Mouse (Mus musculus) kidney, adult 2 months (tissue): ENCODE results near the gene Capn10. TPM values are rescaled to one million over a fixed set of nuclear protein-coding genes. Genes with fewer than 3 reads are reported as not detected.
A peak's percentile ranks its signal among the peaks of the same experiment; 100 is the strongest.
"Not testable (repeated sequence)": the region's sequence is repeated elsewhere in the genome, so short reads cannot be mapped to it uniquely, and the experiment has no call there.

ENCODE experiments used
- DNase-seq: peaks from one replicate; pipeline ENCODE4 v3.0.0; 2021
- H3K27ac ChIP-seq: fragments of 200-500 bp; 2 replicates; pipeline ENCODE4 v1.5.1; 2012; ENCODE audit warnings: low read depth, low read length, control low read depth, inconsistent platforms; ENCODE audit not compliant: insufficient read depth
- H3K27me3 ChIP-seq: fragments of 200-500 bp; replicated peaks from 2 replicates; pipeline ENCODE4 v1.6.1; 2012; ENCODE audit warnings: mild to moderate bottlenecking, moderate library complexity, low read length, inconsistent platforms; ENCODE audit not compliant: control insufficient read depth, insufficient read depth
- H3K36me3 ChIP-seq: fragments of 200-500 bp; 2 replicates; pipeline ENCODE4 v1.6.1; 2012; ENCODE audit warnings: mild to moderate bottlenecking, moderate library complexity, low read length, inconsistent platforms; ENCODE audit not compliant: control insufficient read depth, insufficient read depth
- H3K4me1 ChIP-seq: fragments of 200-500 bp; 2 replicates; pipeline ENCODE4 v1.6.1; 2011; ENCODE audit warnings: low read length; ENCODE audit not compliant: control insufficient read depth, insufficient read depth
- H3K4me3 ChIP-seq: fragments of 200-500 bp; 2 replicates; pipeline ENCODE4 v1.5.1; 2011; ENCODE audit warnings: mild to moderate bottlenecking, low read depth, low read length, control low read depth; ENCODE audit not compliant: insufficient read depth
- CTCF ChIP-seq: fragments of 200-500 bp; conservative IDR thresholded peaks from 2 replicates; pipeline ENCODE4 v1.5.1; 2011; ENCODE audit warnings: low read depth, mild to moderate bottlenecking, control low read depth, low read length, moderate library complexity, mixed read lengths; ENCODE audit not compliant: insufficient read depth, insufficient read length
- POLR2A ChIP-seq: fragments of 200-500 bp; IDR thresholded peaks from one replicate; pipeline ENCODE4 v1.6.1; 2011; ENCODE audit warnings: low read depth, low read length, control low read depth
- WGBS: fragments of 180-500 bp; shearing (Covaris S2); methylation state at CpG from one replicate; pipeline ENCODE4 v1.1.7; 2018; 5-methylcytosine and 5-hydroxymethylcytosine counted together
- polyA plus RNA-seq: library from polyadenylated mRNA; depleted of rRNA; stranded (reverse); fragments of >200 nt; gene quantifications from 2 replicates; pipeline ENCODE4 v1.2.3, GENCODE M21; 2012

Gene Capn10
- polyA plus RNA-seq, 1 experiment: 38.9 TPM

- Histone ChIP-seq H3K36me3 (no peaks in the 10 kb centered on the region), H3K27me3 (no peaks in the 10 kb centered on the region), H3K4me3 (no peak overlapping the region), H3K4me1 (no peaks in the 10 kb centered on the region), H3K27ac (no peak overlapping the region)
- 82% methylated on average over 2 of the region's 2 CpGs for whole genome bisulfite sequencing
- DNase-seq: no peak
- TF ChIP-seq CTCF: no peak
- no peak for TF ChIP-seq POLR2A
Measured at GRCm38 (mm10) chr1:92953641-92954040, 19.5 kb downstream of the Capn10 start.

- peak; percentile 73 for DNase-seq
- WGBS: 7% methylated on average over 11 of the region's 11 CpGs
- not testable (repeated sequence) for H3K27me3 ChIP-seq, H3K4me3 ChIP-seq, H3K36me3 ChIP-seq, H3K4me1 ChIP-seq, H3K27ac ChIP-seq
- peak; percentile 29; the same call in 1 of the 2 replicates for TF ChIP-seq CTCF
Measured at GRCm38 (mm10) chr1:92956571-92957335, 22.6 kb downstream of the Capn10 start.

- H3K27me3 ChIP-seq: no peaks in the 10 kb centered on the region
- 66% methylated on average over 1 of the region's 1 CpGs for WGBS
- DNase-seq: no peak
- H3K36me3 ChIP-seq: no peaks in the 10 kb centered on the region
- no peak overlapping the region for H3K4me3 ChIP-seq
- no peaks in the 10 kb centered on the region for H3K4me1 ChIP-seq
- TF ChIP-seq CTCF (no peak), POLR2A (no peak)
- H3K27ac ChIP-seq: no peak overlapping the region
Measured at GRCm38 (mm10) chr1:92958999-92959398, 24.8 kb downstream of the Capn10 start.

DNA sequence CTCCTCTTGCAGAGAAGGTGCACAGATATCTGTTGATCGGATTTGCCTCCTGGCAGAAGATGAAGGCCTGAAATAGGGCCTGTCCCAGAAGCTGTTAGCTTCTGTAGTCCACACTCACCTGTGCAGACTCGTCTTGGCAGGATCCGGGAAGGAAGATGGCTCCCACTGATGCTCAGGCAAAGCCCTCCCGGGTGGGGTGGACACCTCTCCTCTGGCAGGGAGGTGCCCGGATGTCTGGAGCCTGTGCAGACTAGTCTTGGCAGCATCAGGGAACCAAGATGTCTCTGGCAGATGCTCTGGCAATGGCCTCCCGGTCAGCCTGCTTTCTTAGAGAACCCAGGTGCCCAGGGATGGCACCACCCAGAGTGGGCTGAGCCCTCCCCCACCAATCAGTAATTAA is 36.6 kb downstream of the Capn10 start:
- not testable (repeated sequence) for H3K4me3 ChIP-seq, H3K4me1 ChIP-seq, H3K27me3 ChIP-seq, DNase-seq, H3K27ac ChIP-seq, H3K36me3 ChIP-seq
- WGBS: 92% methylated on average over 6 of the region's 6 CpGs

GRCm38 (mm10) chr1:92971879-92972795 is 38.0 kb downstream of the Capn10 start:
- no peak for TF ChIP-seq POLR2A
- TF ChIP-seq CTCF: no peak
- H3K4me1 ChIP-seq: no peaks in the 10 kb centered on the region
- no peak overlapping the region for H3K4me3 ChIP-seq
- H3K36me3 ChIP-seq: no peaks in the 10 kb centered on the region
- H3K27me3 ChIP-seq: no peaks in the 10 kb centered on the region
- no peak overlapping the region for H3K27ac ChIP-seq
- peak; percentile 8 for DNase-seq
- WGBS: 80% methylated on average over 7 of the region's 7 CpGs

DNA sequence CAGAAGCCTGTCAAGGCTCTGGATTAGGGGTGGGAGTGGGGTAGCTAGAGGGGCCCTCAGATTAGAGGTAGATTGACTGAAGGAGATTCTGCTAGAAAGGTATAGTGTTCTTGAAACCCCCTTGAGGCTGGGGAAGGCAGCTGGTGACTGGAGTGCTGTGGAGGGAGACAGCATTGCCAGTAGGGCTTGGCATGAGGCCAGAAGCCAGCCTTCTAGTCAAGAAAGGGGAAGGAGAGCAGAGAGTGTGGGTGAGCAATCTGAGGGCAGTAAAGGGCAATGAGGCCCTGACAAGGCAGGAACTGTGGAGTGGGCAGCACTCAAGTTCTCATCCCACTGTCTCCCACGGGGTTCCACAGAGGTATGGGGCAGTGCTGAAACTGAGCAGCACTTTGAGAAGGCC is 38.7 kb downstream of the Capn10 start:
- 29% methylated on average over 1 of the region's 1 CpGs for WGBS

GRCm38 (mm10) chr1:92976141-92976566 is 42.0 kb downstream of the Capn10 start:
- WGBS: 56% methylated on average over 6 of the region's 6 CpGs
- Histone ChIP-seq H3K27me3 (no peaks in the 10 kb centered on the region), H3K36me3 (no peaks in the 10 kb centered on the region), H3K4me1 (no peaks in the 10 kb centered on the region), H3K27ac (no peak overlapping the region), H3K4me3 (no peak overlapping the region)
- peak; percentile 38 for DNase-seq
- TF ChIP-seq POLR2A (no peak), CTCF (no peak)

More for the DNA sequence above, 38.7 kb downstream of the Capn10 start:
- DNase-seq: peak; percentile 39
- Histone ChIP-seq H3K4me1 (no peaks in the 10 kb centered on the region), H3K27ac (no peak overlapping the region), H3K27me3 (no peaks in the 10 kb centered on the region), H3K4me3 (no peak overlapping the region), H3K36me3 (no peaks in the 10 kb centered on the region)
- no peak for TF ChIP-seq CTCF
- TF ChIP-seq POLR2A: no peak
